Mouse (Mus musculus): Measurements from ENCODE around the gene Dph1. TPM values are rescaled to one million over a fixed set of nuclear protein-coding genes. Genes with fewer than 3 reads are reported as not detected.

The Dph1 gene
- total and polyA plus RNA-seq, 2 experiments from 2014 or later: 20.2 to 72.1 TPM

- no peak for ATAC-seq (ENCODE audit: insufficient read depth, low read depth)
- Histone ChIP-seq H3K27ac (ENCODE audit: low read depth) (no peak overlapping the region), H3K4me1 (ENCODE audit: control insufficient read depth, insufficient read depth) (peaks cover 7% of the 10 kb centered on the region; the same call in 1 of the 2 replicates), H3K36me3 (replicated peaks; ENCODE audit: control insufficient read depth, insufficient read depth, low read length) (no peaks in the 10 kb centered on the region), H3K9me3 (replicated peaks; ENCODE audit: control insufficient read depth, low read length) (no peaks in the 10 kb centered on the region), H3K4me3 (ENCODE audit: low read depth, low read length) (no peak overlapping the region), H3K27me3 (ENCODE audit: control insufficient read depth, insufficient read depth, low read length) (peaks cover 10% of the 10 kb centered on the region), H3K9ac (replicated peaks; ENCODE audit: low read depth, low read length) (no peak overlapping the region), H3K4me2 (ENCODE audit: low read depth, low read length) (no peak overlapping the region)
- 40% methylated on average over 6 of the region's 6 CpGs for WGBS
- no peak for TF ChIP-seq CTCF (IDR thresholded peaks at IDR 0.05; ENCODE audit: low read depth)
- TF ChIP-seq EP300 (IDR thresholded peaks at IDR 0.05; ENCODE audit: low read depth): no peak
- DNase-seq (ENCODE audit: low spot score): no peak
Measured at GRCm38 (mm10) chr11:75191841-75192240, 800 bp upstream of the Dph1 start.

- H3K27me3 ChIP-seq (ENCODE audit: control insufficient read depth, insufficient read depth, low read length): peaks cover 9% of the 10 kb centered on the region
- peaks cover 5% of the 10 kb centered on the region for H3K36me3 ChIP-seq (replicated peaks; ENCODE audit: control insufficient read depth, insufficient read depth, low read length)
- peaks cover 7% of the 10 kb centered on the region; the same call in 1 of the 2 replicates for H3K4me1 ChIP-seq (ENCODE audit: control insufficient read depth, insufficient read depth)
- peak; percentile 73 for ATAC-seq (ENCODE audit: insufficient read depth, low read depth)
- no peak; the same call in 1 of the 2 replicates for TF ChIP-seq CTCF (IDR thresholded peaks at IDR 0.05; ENCODE audit: low read depth)
- H3K9me3 ChIP-seq (replicated peaks; ENCODE audit: control insufficient read depth, low read length): no peaks in the 10 kb centered on the region
- peak overlapping the region; percentile 64 for H3K27ac ChIP-seq (ENCODE audit: low read depth)
- H3K9ac ChIP-seq (replicated peaks; ENCODE audit: low read depth, low read length): peak overlapping the region; percentile 49
- DNase-seq (ENCODE audit: low spot score): peak; percentile 92
- WGBS: 2% methylated on average over 24 of the region's 24 CpGs
- peak overlapping the region; percentile 76 for H3K4me2 ChIP-seq (ENCODE audit: low read depth, low read length)
- H3K4me3 ChIP-seq (ENCODE audit: low read depth, low read length): peak overlapping the region; percentile 81
Measured at GRCm38 (mm10) chr11:75190371-75190724, 693 bp downstream of the Dph1 start.

GRCm38 (mm10) chr11:75189713-75190370 is 1.2 kb downstream of the Dph1 start:
- Histone ChIP-seq H3K36me3 (replicated peaks; ENCODE audit: control insufficient read depth, insufficient read depth, low read length) (peaks cover 5% of the 10 kb centered on the region), H3K9ac (replicated peaks; ENCODE audit: low read depth, low read length) (peak overlapping the region; percentile 49), H3K9me3 (replicated peaks; ENCODE audit: control insufficient read depth, low read length) (no peaks in the 10 kb centered on the region), H3K27me3 (ENCODE audit: control insufficient read depth, insufficient read depth, low read length) (peaks cover 4% of the 10 kb centered on the region; the same call in 1 of the 2 replicates), H3K4me1 (ENCODE audit: control insufficient read depth, insufficient read depth) (peaks cover 3% of the 10 kb centered on the region; the same call in 1 of the 2 replicates), H3K27ac (ENCODE audit: low read depth) (peak overlapping the region; percentile 49), H3K4me2 (ENCODE audit: low read depth, low read length) (peak overlapping the region; percentile 76), H3K4me3 (ENCODE audit: low read depth, low read length) (peak overlapping the region; percentile 81)
- no peak for DNase-seq (ENCODE audit: low spot score)
- ATAC-seq (ENCODE audit: insufficient read depth, low read depth): 0 out of 2 replicates have a peak, but pooled peaks have one; percentile 2
- TF ChIP-seq CTCF (IDR thresholded peaks at IDR 0.05; ENCODE audit: low read depth): no peak
- no peak for TF ChIP-seq EP300 (IDR thresholded peaks at IDR 0.05; ENCODE audit: low read depth)
- under 1% methylated on average over 22 of the region's 22 CpGs for WGBS

GRCm38 (mm10) chr11:75184986-75185385 is 6.1 kb downstream of the Dph1 start:
- Histone ChIP-seq H3K27me3 (ENCODE audit: control insufficient read depth, insufficient read depth, low read length) (no peaks in the 10 kb centered on the region), H3K27ac (ENCODE audit: low read depth) (no peak overlapping the region), H3K36me3 (replicated peaks; ENCODE audit: control insufficient read depth, insufficient read depth, low read length) (peaks cover 45% of the 10 kb centered on the region), H3K9me3 (replicated peaks; ENCODE audit: control insufficient read depth, low read length) (no peaks in the 10 kb centered on the region), H3K4me1 (ENCODE audit: control insufficient read depth, insufficient read depth) (no peaks in the 10 kb centered on the region), H3K4me3 (ENCODE audit: low read depth, low read length) (no peak overlapping the region), H3K9ac (replicated peaks; ENCODE audit: low read depth, low read length) (no peak overlapping the region), H3K4me2 (ENCODE audit: low read depth, low read length) (no peak overlapping the region)
- ATAC-seq (ENCODE audit: insufficient read depth, low read depth) (no peak), DNase-seq (ENCODE audit: low spot score) (no peak)
- TF ChIP-seq EP300 (IDR thresholded peaks at IDR 0.05; ENCODE audit: low read depth) (no peak), CTCF (IDR thresholded peaks at IDR 0.05; ENCODE audit: low read depth) (no peak)
- WGBS: 78% methylated on average over 2 of the region's 2 CpGs

GRCm38 (mm10) chr11:75184573-75184972 is 6.5 kb downstream of the Dph1 start:
- 92% methylated on average over 5 of the region's 5 CpGs for WGBS
- H3K4me3 ChIP-seq (ENCODE audit: low read depth, low read length): no peak overlapping the region
- H3K27me3 ChIP-seq (ENCODE audit: control insufficient read depth, insufficient read depth, low read length): no peaks in the 10 kb centered on the region
- H3K27ac ChIP-seq (ENCODE audit: low read depth): no peak overlapping the region
- no peak for ATAC-seq (ENCODE audit: insufficient read depth, low read depth)
- H3K36me3 ChIP-seq (replicated peaks; ENCODE audit: control insufficient read depth, insufficient read depth, low read length): peaks cover 45% of the 10 kb centered on the region
- no peaks in the 10 kb centered on the region for H3K9me3 ChIP-seq (replicated peaks; ENCODE audit: control insufficient read depth, low read length)
- no peak overlapping the region for H3K9ac ChIP-seq (replicated peaks; ENCODE audit: low read depth, low read length)
- DNase-seq (ENCODE audit: low spot score): no peak
- no peak for TF ChIP-seq EP300 (IDR thresholded peaks at IDR 0.05; ENCODE audit: low read depth)
- TF ChIP-seq CTCF (IDR thresholded peaks at IDR 0.05; ENCODE audit: low read depth): no peak
- H3K4me1 ChIP-seq (ENCODE audit: control insufficient read depth, insufficient read depth): 0 out of 2 replicates have a peak, but pooled peaks cover under 1% of the 10 kb centered on the region
- no peak overlapping the region for H3K4me2 ChIP-seq (ENCODE audit: low read depth, low read length)

Data from heart, postnatal 0 days (tissue).